Mouse (Mus musculus) large intestine, adult 2 months (tissue): ENCODE measurements around the gene Fbxw5. TPM values are rescaled to one million over a fixed set of nuclear protein-coding genes. Genes with fewer than 3 reads are reported as not detected.

Source experiments
- DNase-seq: peaks from one replicate; pipeline ENCODE4 v3.0.0-alpha.2; 2012; ENCODE audit warnings: low read depth, low spot score
- WGBS: fragments of 180-500 bp; shearing (Covaris S2); methylation state at CpG from one replicate; pipeline ENCODE4 v1.1.7; 2018; 5-methylcytosine and 5-hydroxymethylcytosine counted together
- polyA plus RNA-seq: library from polyadenylated mRNA; depleted of rRNA; stranded (reverse); fragments of >200 nt; gene quantifications from 2 replicates; pipeline ENCODE4 v1.2.3, GENCODE M21; 2012; rRNA removed

The Fbxw5 gene
- 26.7 and 31.7 TPM in 2 replicates for polyA plus RNA-seq

- peak; percentile 84 for DNase-seq
- WGBS: under 1% methylated on average over 39 of the region's 44 CpGs
Measured at GRCm38 (mm10) chr2:25500576-25501405, at the start of gene Fbxw5. Fbxw5 (plus strand) TSS chr2:25500750.

- WGBS: 75% methylated on average over 8 of the region's 8 CpGs
- peak; percentile 28 for DNase-seq
Measured at GRCm38 (mm10) chr2:25450853-25451647, 49.5 kb upstream of the Fbxw5 start.

GRCm38 (mm10) chr2:25452951-25453350 is 47.6 kb upstream of the Fbxw5 start:
- no peak for DNase-seq
- 70% methylated on average over 1 of the region's 1 CpGs for WGBS

- DNase-seq: no peak
- 42% methylated on average over 14 of the region's 14 CpGs for WGBS
Measured at GRCm38 (mm10) chr2:25456205-25456953, 44.2 kb upstream of the Fbxw5 start, which contains the start of gene Clic3. Clic3 (plus strand) TSS chr2:25456838.

GRCm38 (mm10) chr2:25457022-25457896 is 43.3 kb upstream of the Fbxw5 start:
- WGBS: 78% methylated on average over 9 of the region's 9 CpGs

GRCm38 (mm10) chr2:25458911-25459310 is 41.6 kb upstream of the Fbxw5 start:
- WGBS: 37% methylated on average over 5 of the region's 5 CpGs

More at GRCm38 (mm10) chr2:25457022-25457896, 43.3 kb upstream of the Fbxw5 start:
- DNase-seq: no peak

GRCm38 (mm10) chr2:25460135-25460534 is 40.4 kb upstream of the Fbxw5 start:
- DNase-seq: peak; percentile 27
- 18% methylated on average over 5 of the region's 5 CpGs for WGBS

More at GRCm38 (mm10) chr2:25458911-25459310, 41.6 kb upstream of the Fbxw5 start:
- DNase-seq: peak; percentile 57

GRCm38 (mm10) chr2:25460551-25461309 is 39.8 kb upstream of the Fbxw5 start, which contains the start of gene Paxx:
Paxx (minus strand) TSS chr2:25461094.
- peak; percentile 96 for DNase-seq
- 1% methylated on average over 48 of the region's 48 CpGs for WGBS

- DNase-seq: no peak
- 19% methylated on average over 3 of the region's 3 CpGs for WGBS
Measured at GRCm38 (mm10) chr2:25461407-25461806, 39.1 kb upstream of the Fbxw5 start.

GRCm38 (mm10) chr2:25463630-25464029 is 36.9 kb upstream of the Fbxw5 start:
- WGBS: 87% methylated on average over 3 of the region's 3 CpGs
- no peak for DNase-seq

- 70% methylated on average over 2 of the region's 2 CpGs for WGBS
- no peak for DNase-seq
Measured at GRCm38 (mm10) chr2:25465256-25465655, 35.3 kb upstream of the Fbxw5 start.

GRCm38 (mm10) chr2:25465816-25466635 is 34.5 kb upstream of the Fbxw5 start:
- WGBS: 55% methylated on average over 10 of the region's 10 CpGs

GRCm38 (mm10) chr2:25467606-25468303 is 32.8 kb upstream of the Fbxw5 start:
- whole genome bisulfite sequencing: 82% methylated on average over 14 of the region's 14 CpGs
- DNase-seq: no peak

More at GRCm38 (mm10) chr2:25465816-25466635, 34.5 kb upstream of the Fbxw5 start:
- DNase-seq: no peak

GRCm38 (mm10) chr2:25468962-25469915 is 31.3 kb upstream of the Fbxw5 start:
- DNase-seq: no peak
- 78% methylated on average over 10 of the region's 10 CpGs for WGBS

GRCm38 (mm10) chr2:25469969-25470368 is 30.6 kb upstream of the Fbxw5 start, which contains the start of gene Ptgds:
Ptgds (minus strand) TSS chr2:25470046.
- no peak for DNase-seq
- WGBS: 59% methylated on average over 6 of the region's 6 CpGs
